Mouse (Mus musculus) left cerebral cortex, adult 8-10 months (tissue): ENCODE results near the gene Wwox. TPM values are rescaled to one million over a fixed set of nuclear protein-coding genes. Genes with fewer than 3 reads are reported as not detected.

Experiments used
- DNase-seq, 2 experiments: peaks; one replicate each; pipeline ENCODE4 v3.0.0; 2022; ENCODE audit warnings: low spot score in 2 of 2
- total RNA-seq, 4 experiments: library from RNA; stranded (reverse); gene quantifications; 2 replicates each; pipeline ENCODE4 v1.2.4; 2022

The Wwox gene
- total RNA-seq = 10 to 100 TPM; 18.8 to 21.0 (median 19.8) TPM

DNA sequence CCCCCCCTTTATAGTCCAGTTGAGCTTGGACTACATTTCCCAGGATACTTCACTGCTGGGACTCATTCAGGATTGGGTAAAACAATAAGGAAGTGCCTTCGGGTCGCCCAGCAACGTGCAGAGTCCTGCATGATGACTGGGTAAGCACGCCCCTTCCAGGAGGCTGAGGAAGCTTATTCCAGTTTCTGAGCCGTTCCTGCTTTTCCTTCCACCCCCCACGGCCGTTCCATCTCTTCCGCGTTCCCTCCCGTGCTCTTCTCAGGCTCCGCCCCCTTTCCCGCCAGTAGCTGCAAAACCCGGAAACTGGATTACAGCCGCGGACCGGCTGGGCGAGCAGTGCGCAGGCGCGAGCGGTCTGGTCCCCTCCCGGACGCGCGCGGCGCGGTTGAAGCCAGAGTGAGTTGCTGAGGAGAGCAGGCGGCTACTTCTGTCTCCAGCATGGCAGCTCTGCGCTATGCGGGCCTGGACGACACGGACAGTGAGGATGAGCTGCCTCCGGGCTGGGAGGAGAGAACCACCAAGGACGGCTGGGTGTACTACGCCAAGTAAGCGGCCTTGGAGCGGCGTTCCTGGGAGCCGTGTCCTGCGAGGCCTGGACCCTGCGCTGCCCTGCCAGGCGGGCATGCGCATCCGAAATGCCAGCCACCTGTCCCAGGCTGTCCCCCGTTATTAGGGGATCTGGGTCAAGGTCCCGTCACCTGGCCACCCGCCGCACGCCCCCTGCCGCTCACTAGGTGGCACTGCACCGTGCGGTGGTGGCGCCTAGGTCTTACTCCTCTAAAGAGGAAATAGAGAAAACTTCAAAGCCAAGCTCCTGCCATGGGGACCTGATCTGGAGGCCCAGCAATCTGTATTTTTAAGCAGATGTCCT, at the start of gene Wwox:
TSS of gene Wwox (plus strand) at position 322 of the 871 bp plus-strand sequence.
- DNase-seq = peak; percentile 99 to 100

DNA sequence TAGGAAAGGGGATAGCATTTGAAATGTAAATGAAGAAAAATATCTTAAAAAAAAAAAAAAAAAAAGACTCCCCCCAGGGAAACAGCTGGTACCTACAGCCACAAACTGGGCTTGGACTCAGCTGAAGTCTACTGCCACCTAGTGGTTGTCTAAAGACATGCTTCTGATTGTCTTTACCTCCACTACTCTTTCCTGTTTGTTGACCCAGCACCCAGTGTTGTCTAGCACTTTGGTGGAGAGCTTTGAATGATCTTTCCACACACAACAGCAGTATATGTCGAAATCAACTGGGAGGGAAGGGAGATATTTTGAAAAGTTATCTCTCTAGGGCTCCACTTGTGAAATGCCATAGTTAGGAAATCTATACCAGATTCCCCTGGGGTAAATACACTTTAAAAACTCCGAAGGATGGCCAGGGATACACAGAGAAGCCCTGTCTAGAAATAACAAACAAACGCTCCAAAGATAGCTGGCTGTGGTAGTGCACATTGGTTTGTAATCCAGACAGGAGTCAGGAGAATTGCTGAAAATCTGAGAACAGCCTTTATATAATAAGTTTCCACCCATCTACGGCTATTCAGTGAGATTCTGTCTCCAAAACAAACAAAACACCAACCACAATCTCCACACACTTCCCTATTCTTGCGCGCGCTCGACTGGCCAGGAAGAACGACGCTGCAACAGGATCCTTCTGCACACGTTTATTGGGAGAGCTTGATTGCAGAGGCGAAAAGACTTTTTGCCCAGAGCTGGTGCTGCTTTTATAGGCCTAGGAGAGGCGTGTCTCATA, 48.8 kb upstream of the Wwox start:
- no peak for DNase-seq

DNA sequence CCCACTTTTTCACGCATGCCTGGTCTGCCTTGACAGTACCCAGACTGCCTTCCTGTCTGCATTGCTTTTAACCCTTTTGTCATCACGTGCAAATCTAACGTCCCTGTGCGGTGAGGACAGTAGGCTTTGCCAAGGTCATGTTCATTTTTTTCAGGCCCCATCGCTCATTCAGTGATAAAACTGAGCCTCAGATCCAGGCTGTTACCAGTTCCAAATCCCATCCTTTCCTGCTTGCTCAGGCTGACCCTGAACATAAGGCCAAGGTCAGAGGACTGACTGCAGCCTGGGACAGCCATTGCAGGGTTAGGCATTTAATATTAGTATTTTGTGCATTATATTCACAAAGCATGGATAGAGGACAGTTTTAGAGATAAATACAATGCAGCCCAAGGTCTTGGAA, 41.1 kb upstream of the Wwox start:
- no peak for DNase-seq

DNA sequence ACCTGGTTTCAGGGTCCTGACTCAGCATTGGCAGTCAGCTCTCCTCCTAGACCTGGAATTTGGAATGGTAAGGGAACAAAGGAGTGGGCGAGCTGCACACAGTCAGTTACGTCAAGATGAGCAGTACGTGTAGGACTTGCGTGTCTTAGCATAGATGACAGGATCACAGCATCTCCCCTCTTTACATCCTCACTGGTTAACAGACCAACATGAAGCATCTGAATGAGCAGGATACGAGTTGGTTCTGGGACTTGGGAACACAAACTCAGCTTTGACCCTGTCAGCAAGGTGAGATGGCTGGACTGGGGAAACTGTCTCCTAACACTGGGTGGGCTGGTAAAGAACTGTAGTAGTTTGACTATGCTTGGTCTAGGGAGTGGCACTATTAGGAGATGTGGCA, 40.2 kb upstream of the Wwox start:
- DNase-seq = no peak

DNA sequence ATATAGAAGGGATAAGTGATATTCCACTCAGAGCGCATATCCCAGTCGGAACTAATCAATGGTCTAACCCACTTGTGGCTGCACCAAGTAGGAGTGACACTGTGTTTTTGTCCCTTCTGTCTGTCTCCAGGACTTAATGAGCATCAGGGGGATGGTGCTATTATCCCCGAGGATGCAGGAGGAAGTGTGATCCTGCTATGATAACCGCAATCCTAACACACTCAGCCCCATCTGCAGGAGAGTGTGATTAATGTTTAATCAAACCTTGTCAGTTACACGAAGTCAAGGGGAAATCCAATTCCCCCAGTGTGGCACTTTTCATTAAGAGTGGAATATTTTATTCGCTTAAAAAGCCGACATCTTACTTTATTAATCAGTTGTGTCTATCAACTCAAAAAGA, 37.8 kb upstream of the Wwox start:
- no peak for DNase-seq

DNA sequence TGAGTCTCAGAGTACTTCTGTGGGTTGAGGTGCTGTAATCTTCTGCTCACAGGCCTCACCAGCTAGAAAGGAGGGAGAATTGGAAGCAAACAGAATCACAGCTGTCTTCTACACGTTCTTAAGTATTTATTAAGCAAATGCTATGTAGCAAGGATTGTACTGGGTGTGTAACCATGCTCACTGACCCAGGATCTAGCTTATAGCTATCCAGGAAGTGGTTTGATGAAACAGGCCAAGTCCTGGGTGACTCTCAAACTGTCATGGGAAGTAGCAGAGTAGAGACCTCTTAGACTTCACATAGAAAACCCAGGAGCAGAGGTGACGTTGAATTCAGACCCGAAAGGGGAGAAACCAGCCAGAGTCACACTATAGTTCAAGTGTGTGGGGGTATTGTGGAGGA, 28.0 kb upstream of the Wwox start:
- DNase-seq = no peak

DNA sequence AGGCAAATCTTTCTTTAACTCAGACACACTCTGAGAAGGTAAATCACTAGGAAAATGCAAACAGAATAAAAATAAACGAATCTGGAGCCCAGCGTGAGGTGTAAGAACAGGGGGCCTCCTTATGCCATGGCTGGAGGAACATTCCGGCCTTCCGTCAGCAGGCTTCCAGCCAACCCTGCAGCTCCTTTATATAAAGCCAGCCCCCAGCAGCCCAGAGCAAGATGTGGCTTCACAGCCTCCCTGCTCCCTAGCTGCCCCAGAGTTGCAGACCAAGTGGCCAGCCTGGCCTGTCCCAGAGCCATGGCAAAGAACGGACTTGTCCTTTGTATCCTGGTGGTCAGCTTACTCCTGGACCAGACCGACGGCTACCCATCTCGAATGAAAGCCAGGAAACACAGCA, 21.7 kb upstream of the Wwox start, which contains the start of gene Clec3a:
TSS of gene Clec3a (plus strand) at position 301 of the 400 bp plus-strand sequence.
- no peak for DNase-seq

DNA sequence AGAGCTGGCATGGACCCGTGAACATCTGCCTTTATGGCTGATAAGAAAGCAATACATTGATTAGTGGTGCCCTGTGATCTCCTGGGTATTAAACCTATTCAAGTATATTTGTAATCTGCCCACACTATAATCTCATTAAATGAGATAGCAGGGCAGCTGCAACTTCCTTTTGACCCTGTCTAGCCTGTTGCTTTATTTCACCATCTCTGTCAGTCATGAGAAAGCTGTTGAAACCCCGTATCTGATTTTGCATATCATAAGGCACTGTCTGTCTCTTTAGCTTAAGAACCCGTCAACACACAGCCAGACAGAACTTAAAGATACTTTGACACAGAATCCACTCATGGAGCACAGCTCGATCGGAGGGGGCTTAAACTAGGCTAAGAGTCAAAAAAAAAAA, 21.0 kb upstream of the Wwox start:
- DNase-seq = no peak

DNA sequence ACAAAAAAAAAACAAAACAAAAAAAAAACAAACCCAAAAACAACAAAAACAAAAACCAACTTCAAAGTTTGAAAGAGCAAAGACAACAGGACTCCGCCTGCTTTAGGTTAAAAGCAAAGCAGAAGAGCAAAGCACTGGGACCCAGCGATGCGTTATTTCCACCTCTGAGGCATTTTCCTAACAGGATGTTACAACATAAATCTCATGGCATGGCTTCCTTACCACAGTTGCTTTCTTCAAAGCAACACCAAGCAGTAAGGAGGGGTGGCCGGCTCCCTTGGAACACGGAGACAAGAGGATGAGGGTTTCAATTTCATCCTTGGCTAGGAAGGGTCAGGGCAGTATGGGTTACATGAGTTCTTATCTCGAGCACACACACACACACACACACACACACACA, 20.6 kb upstream of the Wwox start:
- no peak for DNase-seq

DNA sequence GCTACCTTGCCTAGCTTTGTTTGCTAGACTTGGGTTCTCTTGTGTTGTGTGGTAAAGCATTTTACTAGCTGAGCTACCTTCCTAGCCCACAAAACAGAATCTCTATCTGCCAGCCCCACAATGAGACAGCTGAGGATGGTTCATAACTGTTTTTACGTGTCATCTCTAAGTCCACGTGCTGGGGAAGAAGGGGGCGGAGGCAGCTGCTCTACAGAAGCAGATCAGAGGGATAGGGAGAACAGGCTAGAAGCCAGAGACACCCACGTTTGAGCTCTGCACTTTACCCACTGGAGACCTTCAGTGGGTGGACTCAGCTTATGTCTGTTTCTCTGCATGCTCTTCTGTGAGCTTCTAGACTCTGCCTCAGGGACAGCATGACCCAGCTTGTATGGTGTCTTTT, 17.9 kb upstream of the Wwox start:
- DNase-seq = peak in 1 of 2 experiments; percentile 45

DNA sequence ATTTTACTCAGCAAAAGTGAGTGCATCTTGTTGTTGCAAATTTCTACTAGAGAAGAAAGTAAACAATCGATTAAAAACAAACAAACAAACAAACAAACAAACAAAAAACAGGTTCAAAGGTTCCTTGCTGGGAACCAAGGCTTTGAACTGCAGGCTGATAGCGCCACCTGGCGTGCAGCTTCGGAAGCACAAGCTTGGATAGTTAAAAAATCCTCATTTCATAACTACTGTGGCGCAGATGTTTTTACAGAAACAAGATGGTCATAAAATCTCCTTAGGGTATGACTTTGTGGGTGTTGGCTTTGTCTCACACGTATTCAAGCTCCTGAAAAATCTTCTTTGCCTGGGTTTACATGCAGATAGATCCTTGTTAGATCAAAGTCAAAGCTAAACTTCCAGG, 1.2 kb upstream of the Wwox start:
- peak in 1 of 2 experiments; percentile 57 for DNase-seq

DNA sequence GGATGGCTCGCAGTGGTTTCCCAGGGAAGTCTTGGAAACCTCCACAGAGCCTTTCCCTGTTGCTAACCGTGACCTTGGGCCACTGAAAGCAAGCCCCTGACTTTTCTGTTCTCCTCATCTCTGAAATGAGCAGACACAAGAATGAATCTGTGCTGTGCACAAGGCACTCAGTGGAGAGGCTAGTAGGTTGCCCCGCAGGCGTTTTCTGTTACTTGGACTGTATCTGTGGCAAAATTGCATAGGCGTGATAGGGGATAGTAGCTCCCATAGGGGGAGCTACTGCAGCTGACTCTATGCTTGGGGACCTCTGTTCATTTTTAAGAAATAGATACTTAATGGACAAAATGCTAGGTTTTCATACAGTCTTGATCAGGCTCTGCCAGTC, 742 bp downstream of the Wwox start:
- no peak for DNase-seq

DNA sequence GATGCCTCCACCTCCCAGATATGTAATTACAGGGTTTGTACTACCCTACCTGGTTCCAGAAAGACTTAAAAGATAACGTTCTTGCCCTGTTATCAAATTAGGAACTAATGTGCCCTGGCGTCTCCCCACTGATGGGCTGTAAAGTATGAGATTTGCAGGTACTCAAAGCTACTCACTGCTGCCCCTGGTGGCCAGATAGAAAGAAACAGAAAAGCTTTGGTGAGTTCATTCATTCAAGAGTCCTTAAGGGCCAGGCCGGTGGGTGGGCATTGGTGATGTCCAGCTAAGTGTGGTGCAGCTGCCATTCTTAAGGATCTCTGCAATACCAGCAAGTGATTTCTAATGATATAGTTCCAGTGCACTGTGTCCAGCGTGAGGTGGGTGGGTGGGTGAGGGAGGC, 2.2 kb downstream of the Wwox start:
- DNase-seq = no peak

DNA sequence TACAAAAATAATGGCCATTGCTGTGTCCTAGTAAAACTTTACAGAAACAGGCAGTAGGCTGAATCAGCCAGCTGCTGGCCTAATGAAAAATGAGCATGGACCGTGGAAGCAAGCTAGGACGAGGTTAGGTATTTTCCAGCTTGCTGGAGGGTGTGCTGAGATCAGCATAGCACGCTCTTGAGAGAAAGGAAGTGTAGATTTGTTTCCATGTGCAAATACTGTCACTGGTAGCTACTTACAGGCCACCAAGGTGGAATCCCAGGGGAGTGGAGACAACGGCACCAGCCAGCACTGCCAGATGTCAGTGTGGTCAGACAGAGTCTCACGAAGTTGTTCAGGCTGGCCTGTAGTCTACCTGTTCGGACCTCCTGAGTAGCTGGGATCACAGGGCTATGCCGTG, 7.4 kb downstream of the Wwox start:
- no peak for DNase-seq

DNA sequence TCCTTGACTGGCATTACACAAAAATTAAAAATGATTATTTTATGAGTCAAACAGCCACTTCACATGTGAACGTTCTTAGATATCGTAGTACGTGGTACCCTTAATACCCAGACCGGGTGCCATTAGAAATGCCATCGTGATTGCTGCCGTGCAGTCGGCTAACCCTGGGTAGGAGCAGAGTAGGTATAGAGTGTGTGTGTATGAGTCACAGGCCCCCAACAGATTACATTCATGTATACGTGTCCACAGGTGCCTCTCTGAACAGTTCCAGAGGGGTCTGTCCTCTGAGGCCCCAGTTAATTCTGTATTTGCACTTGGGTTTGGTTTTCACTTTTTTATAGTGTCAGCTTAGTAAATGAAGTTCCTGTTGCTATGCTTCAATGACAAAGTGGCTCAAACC, 12.8 kb downstream of the Wwox start:
- DNase-seq = no peak

DNA sequence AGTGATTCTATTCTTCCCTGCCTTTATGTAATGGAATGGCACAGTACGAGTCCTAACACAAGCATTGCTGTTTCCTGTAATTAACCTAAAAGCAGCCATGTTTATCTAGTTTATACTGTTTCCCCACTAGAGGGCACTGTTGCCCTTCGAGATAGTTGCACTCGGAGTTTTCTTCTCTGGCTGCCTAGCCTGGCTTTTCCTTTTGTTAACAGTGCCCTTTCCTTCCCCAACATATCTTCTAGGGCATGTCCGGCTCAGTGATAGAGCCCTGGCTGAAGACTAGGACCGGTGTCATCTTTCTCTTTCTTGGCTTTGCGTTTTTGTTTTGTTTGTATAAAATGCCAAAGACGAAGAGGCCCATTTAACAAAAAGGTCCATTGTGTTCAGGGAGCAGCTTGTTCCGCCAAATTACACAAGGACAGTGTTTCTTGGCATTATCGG, 13.3 kb downstream of the Wwox start:
- DNase-seq = no peak

DNA sequence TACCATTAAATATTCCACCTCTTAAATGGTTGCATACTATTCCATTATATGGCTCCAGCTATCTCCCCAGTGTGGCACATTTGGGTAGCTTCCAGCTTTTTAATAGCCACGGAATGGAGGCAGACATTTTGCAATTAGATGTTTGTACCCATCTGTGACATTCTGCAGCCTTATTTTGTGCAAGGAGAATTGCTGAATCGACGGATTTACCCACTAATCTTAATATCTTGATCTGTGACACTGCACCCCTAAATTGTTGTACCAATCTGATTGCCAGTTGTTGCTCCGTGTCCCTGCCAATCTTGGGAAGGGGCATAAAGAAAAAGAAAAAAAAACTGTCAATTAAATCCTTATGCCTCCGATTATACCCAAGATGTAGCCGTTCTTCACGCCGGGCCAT, 15.8 kb downstream of the Wwox start:
- no peak for DNase-seq

DNA sequence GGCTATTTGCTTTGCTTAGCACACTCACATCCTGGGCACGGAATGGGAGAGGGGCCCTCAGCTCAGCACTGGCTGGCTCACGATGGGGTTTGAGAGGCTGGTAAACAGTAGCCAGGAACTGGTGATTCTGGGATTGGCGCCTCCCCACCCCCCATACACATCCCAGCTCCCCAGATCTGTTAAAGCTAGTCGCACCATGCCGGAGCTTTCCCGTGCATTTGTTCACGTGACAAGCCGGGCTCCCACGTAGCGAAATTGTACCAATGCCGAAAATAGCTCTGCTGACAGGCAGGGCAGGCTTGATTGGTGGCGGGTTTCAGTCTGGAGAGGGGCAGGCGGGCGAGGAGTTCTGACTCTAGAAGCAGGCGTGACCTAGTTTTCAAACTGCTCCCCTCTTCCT, 16.5 kb downstream of the Wwox start:
- no peak for DNase-seq

DNA sequence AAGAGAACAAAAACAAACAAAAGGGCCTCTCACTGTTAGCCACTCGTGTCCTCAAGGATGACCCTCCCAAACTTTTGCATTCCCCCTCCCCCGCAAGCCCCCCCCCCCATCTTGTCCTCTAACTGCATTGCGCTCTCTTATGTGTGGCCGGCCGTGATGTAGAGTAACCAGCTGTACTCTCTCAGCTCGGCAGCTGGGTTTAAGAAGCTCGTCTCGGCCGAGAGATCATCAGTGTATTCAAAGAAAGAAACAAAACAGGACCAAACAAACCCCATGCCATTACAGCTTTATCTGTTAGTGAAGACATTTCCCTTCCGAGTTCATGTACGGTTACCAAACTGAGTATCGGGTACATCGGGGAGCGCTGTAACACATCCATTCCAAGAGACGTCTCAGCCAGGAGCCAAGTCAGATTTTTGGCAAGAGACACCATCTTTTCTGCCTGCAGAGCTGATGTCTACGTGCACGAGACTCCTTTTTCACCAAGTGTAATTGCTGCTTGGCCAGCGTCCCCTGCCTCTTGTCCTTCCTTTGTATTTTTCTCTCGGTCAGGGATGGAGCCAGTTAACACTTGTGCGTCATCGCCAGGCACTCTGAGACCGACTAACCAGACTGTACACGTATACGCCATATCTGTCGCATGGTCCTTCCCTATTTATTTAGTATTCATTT, 18.8 kb downstream of the Wwox start:
- DNase-seq = no peak

DNA sequence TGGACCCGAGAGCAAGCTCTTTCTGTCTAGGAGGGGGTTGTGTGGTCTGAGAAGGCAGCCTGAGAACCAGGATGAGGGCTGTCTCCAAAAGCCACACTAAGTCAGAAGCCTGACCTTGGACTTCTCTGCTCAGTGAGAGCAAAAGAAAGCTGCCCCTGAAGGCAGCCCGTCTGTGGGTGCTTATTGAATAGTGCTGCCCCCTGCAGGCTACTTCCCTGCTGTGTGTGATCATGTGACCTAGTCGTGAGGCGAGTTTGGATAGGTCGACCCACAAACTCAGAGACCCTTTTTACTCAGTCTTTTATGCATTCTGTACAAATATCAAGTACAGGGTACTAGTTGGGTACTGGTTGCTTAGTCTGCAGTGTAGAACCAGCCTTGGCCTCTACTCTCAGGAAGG, 21.1 kb downstream of the Wwox start:
- DNase-seq = no peak

DNA sequence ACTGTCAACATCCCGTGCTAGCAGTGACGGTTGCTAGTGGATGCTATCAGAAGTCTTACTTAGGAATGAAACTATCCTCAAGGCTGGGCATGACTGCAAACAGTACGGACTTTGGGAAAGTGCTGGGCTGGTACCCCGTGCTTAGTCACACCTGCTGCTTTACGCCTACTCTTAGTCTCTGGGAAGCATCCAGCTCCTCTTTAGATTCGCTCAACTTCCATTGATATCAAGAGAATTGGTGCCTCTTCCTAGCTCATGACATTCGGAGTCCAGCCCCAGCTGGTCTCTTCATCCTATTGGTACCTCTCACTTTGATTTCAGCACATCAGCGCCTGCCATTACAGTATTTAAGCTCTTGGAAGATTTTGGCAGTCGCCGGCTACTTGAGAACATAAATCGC, 23.1 kb downstream of the Wwox start:
- no peak for DNase-seq

DNA sequence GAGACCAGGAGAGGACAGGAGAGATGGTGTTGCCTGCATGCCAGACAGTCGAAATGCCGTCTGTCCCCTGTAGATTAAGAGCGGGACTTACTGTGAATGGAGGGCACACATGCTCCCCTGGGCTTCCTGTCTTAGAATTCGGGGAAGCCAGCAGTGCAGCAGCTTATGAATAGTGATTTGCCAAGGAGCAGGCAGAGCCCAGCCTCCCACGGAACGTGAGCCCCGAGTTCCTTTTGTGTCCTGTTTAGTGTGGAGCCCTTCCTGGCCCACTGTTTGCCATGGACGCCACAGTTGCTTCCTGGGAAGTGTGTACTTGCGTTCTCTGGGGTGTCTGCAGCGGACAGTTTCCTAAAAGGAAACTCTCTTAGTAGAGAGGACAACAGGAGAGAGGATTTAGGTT, 23.9 kb downstream of the Wwox start:
- no peak for DNase-seq
